Mouse (Mus musculus) C2C12 (cell line): ENCODE data around the gene Slc12a8. TPM values are rescaled to one million over a fixed set of nuclear protein-coding genes. Genes with fewer than 3 reads are reported as not detected.

Source experiments
- H3K27me3 ChIP-seq: one replicate; pipeline ENCODE4 v1.6.1; 2011; ENCODE audit not compliant: control insufficient read depth, insufficient read depth, insufficient read length
- H3K36me3 ChIP-seq: one replicate; pipeline ENCODE4 v1.6.1; 2011; ENCODE audit not compliant: control insufficient read depth, insufficient read depth
- H3K4me3 ChIP-seq: one replicate; pipeline ENCODE4 v1.5.1; 2011; ENCODE audit warnings: mild to moderate bottlenecking, control low read depth; ENCODE audit not compliant: poor library complexity, insufficient read depth, severe bottlenecking
- H3K79me2 ChIP-seq: one replicate; pipeline ENCODE4 v1.6.1; 2011; ENCODE audit not compliant: control insufficient read depth, insufficient read depth
- H3K79me3 ChIP-seq: one replicate; pipeline ENCODE4 v1.6.1; 2011; ENCODE audit warnings: low read depth, control low read depth
- H3ac ChIP-seq: one replicate; pipeline ENCODE3; 2011; ENCODE audit warnings: low read depth; ENCODE audit not compliant: control insufficient read depth, insufficient read length
- CEBPB ChIP-seq: IDR thresholded peaks from one replicate; pipeline ENCODE4 v1.6.1; 2011; ENCODE audit warnings: low read depth, mild to moderate bottlenecking, control low read depth, moderate library complexity
- CTCF ChIP-seq: IDR thresholded peaks from one replicate; pipeline ENCODE4 v1.5.1; 2011; ENCODE audit not compliant: control insufficient read depth, insufficient read depth, insufficient read length
- FOSL1 ChIP-seq: IDR thresholded peaks from one replicate; pipeline ENCODE4 v1.8.0; 2011; ENCODE audit warnings: mild to moderate bottlenecking, low read length; ENCODE audit not compliant: poor library complexity, insufficient read depth, severe bottlenecking
- MAX ChIP-seq: IDR thresholded peaks from one replicate; pipeline ENCODE4 v1.6.1; 2011; ENCODE audit warnings: mild to moderate bottlenecking, control low read depth
- MYOD1 ChIP-seq: IDR thresholded peaks from one replicate; pipeline ENCODE4 v1.6.1; 2011; ENCODE audit warnings: low read depth; ENCODE audit not compliant: control insufficient read depth, insufficient read length
- MYOG ChIP-seq: IDR thresholded peaks from one replicate; pipeline ENCODE4 v1.6.1; 2011; ENCODE audit not compliant: control insufficient read depth, insufficient read length; ENCODE audit errors: extremely low read depth
- USF1 ChIP-seq: IDR thresholded peaks from one replicate; pipeline ENCODE4 v1.6.1; 2011; ENCODE audit warnings: low read depth, mild to moderate bottlenecking, control low read depth, moderate library complexity
- polyA plus RNA-seq: library from polyadenylated mRNA; unstranded; fragments of >200 nt; fragmentation: generic; extraction: Trizol; gene quantifications from one replicate; pipeline ENCODE4 v1.2.1, GENCODE M21; 2012; ENCODE audit warnings: missing spikeins

The Slc12a8 gene
- polyA plus RNA-seq, 1 experiment = 0.06 TPM

- Histone ChIP-seq H3K36me3 (no peaks in the 10 kb centered on the region), H3K27me3 (no peaks in the 10 kb centered on the region), H3ac (no peak overlapping the region), H3K4me3 (no peak overlapping the region), H3K79me2 (no peaks in the 10 kb centered on the region), H3K79me3 (no peaks in the 10 kb centered on the region)
- no peak for TF ChIP-seq MYOD1
- no peak for TF ChIP-seq FOSL1
- TF ChIP-seq USF1 = no peak
- TF ChIP-seq CEBPB = no peak
- TF ChIP-seq MYOG = no peak
- TF ChIP-seq MAX = no peak
- no peak for TF ChIP-seq CTCF
Observed at GRCm38 (mm10) chr16:33705258-33705657, 188.1 kb downstream of the Slc12a8 start.

GRCm38 (mm10) chr16:33706111-33706890 is 189.2 kb downstream of the Slc12a8 start:
- Histone ChIP-seq H3K79me2 (no peaks in the 10 kb centered on the region), H3ac (no peak overlapping the region), H3K27me3 (no peaks in the 10 kb centered on the region), H3K36me3 (no peaks in the 10 kb centered on the region), H3K79me3 (no peaks in the 10 kb centered on the region), H3K4me3 (no peak overlapping the region)
- no peak for TF ChIP-seq MYOG
- TF ChIP-seq MAX = no peak
- no peak for TF ChIP-seq CTCF
- TF ChIP-seq CEBPB = no peak
- no peak for TF ChIP-seq FOSL1
- no peak for TF ChIP-seq USF1
- no peak for TF ChIP-seq MYOD1

- TF ChIP-seq USF1 = no peak
- TF ChIP-seq CTCF = no peak
- TF ChIP-seq CEBPB = no peak
- no peak for TF ChIP-seq FOSL1
- TF ChIP-seq MYOD1 = no peak
- no peak for TF ChIP-seq MAX
- TF ChIP-seq MYOG = no peak
- no peaks in the 10 kb centered on the region for H3K27me3 ChIP-seq
- no peak overlapping the region for H3K4me3 ChIP-seq
- no peaks in the 10 kb centered on the region for H3K36me3 ChIP-seq
- H3ac ChIP-seq = no peak overlapping the region
- no peaks in the 10 kb centered on the region for H3K79me3 ChIP-seq
- H3K79me2 ChIP-seq = no peaks in the 10 kb centered on the region
Observed at GRCm38 (mm10) chr16:33708031-33708430, 190.9 kb downstream of the Slc12a8 start.

GRCm38 (mm10) chr16:33708585-33709397 is 191.7 kb downstream of the Slc12a8 start:
- H3ac ChIP-seq = no peak overlapping the region
- TF ChIP-seq USF1 = no peak
- no peak for TF ChIP-seq CEBPB
- no peak for TF ChIP-seq CTCF

More at GRCm38 (mm10) chr16:33708585-33709397, 191.7 kb downstream of the Slc12a8 start:
- Histone ChIP-seq H3K79me2 (no peaks in the 10 kb centered on the region), H3K36me3 (no peaks in the 10 kb centered on the region), H3K4me3 (no peak overlapping the region), H3K27me3 (no peaks in the 10 kb centered on the region), H3K79me3 (no peaks in the 10 kb centered on the region)

Other genes starting within 250 kb of the Slc12a8 start
- 6.5 TPM for gene Zfp148, start 136.5 kb upstream of the Slc12a8 start, polyA plus RNA-seq
- 4.4 TPM for gene Heg1, start 167.0 kb downstream of the Slc12a8 start, polyA plus RNA-seq